Mouse (Mus musculus): ENCODE measurements around the gene Fam161a.

GRCm38 (mm10) chr11:22998308-22998707 is 9.0 kb upstream of the Fam161a start:
- TF ChIP-seq CTCF (conservative IDR thresholded peaks at IDR 0.05 in 1 of 2, IDR thresholded peaks at IDR 0.05 in 1 of 2; ENCODE audit: low read depth in 2 of 2, low read length in 2 of 2) (no peak), EP300 (IDR thresholded peaks at IDR 0.05; ENCODE audit: low read length) (no peak), POLR2A (IDR thresholded peaks at IDR 0.05; ENCODE audit: low read depth, low read length) (no peak), ETS1 (conservative IDR thresholded peaks at IDR 0.05; ENCODE audit: low read depth, low read length) (no peak), ELF1 (IDR thresholded peaks at IDR 0.05; ENCODE audit: low read depth, low read length) (no peak), USF1 (IDR thresholded peaks at IDR 0.05; ENCODE audit: low read depth, low read length) (no peak), MAX (IDR thresholded peaks at IDR 0.05; ENCODE audit: low read length) (no peak), MXI1 (IDR thresholded peaks at IDR 0.05; ENCODE audit: low read depth, low read length) (no peak), PAX5 (IDR thresholded peaks at IDR 0.05; ENCODE audit: low read length) (no peak), MAFK (IDR thresholded peaks at IDR 0.05; ENCODE audit: insufficient replicate concordance, low read length) (no peak), RAD21 (IDR thresholded peaks at IDR 0.05; ENCODE audit: low read depth, low read length) (no peak), SIN3A (IDR thresholded peaks at IDR 0.05; ENCODE audit: low read length) (no peak), ZC3H11A (IDR thresholded peaks at IDR 0.05; ENCODE audit: low read depth, low read length) (no peak), ZKSCAN1 (IDR thresholded peaks at IDR 0.05; ENCODE audit: borderline replicate concordance, low read depth, low read length) (no peak)

Data from CH12.LX (cell line).